Mouse (Mus musculus) kidney, embryonic 15.5 days (tissue): ENCODE results near the gene Spint1. TPM values are rescaled to one million over a fixed set of nuclear protein-coding genes. Genes with fewer than 3 reads are reported as not detected.
A peak's percentile ranks its signal among the peaks of the same experiment; 100 is the strongest.

Experiments
- ATAC-seq: fragments of 200-750 bp; cut with Nextera tagmentation; replicated peaks from 2 replicates; pipeline ENCODE4 v1.8.0; 2017; ENCODE audit warnings: moderate TSS enrichment; ENCODE audit not compliant: low FRiP score
- H3K27ac ChIP-seq: fragments of 300-500 bp; sonication (generic); 2 replicates; pipeline ENCODE4 v1.5.1; 2015; ENCODE audit warnings: mild to moderate bottlenecking, inconsistent platforms
- H3K27me3 ChIP-seq: fragments of 300-500 bp; sonication (generic); 2 replicates; pipeline ENCODE4 v1.6.1; 2015; ENCODE audit warnings: inconsistent platforms
- H3K36me3 ChIP-seq: fragments of 300-500 bp; sonication (generic); 2 replicates; pipeline ENCODE4 v1.6.1; 2015; ENCODE audit warnings: inconsistent platforms
- H3K4me1 ChIP-seq: fragments of 300-500 bp; sonication (generic); 2 replicates; pipeline ENCODE4 v1.6.1; 2015; ENCODE audit warnings: inconsistent platforms
- H3K4me2 ChIP-seq: fragments of 300-500 bp; sonication (generic); 2 replicates; pipeline ENCODE4 v1.6.1; 2015; ENCODE audit warnings: moderate library complexity, mild to moderate bottlenecking, inconsistent platforms
- H3K4me3 ChIP-seq: fragments of 300-500 bp; sonication (generic); replicated peaks from 2 replicates; pipeline ENCODE4 v1.5.1; 2015; ENCODE audit warnings: mild to moderate bottlenecking, inconsistent platforms
- H3K9ac ChIP-seq: fragments of 300-500 bp; sonication (generic); 2 replicates; pipeline ENCODE4 v1.6.1; 2015; ENCODE audit warnings: mild to moderate bottlenecking, inconsistent platforms
- H3K9me3 ChIP-seq: fragments of 300-500 bp; sonication (generic); replicated peaks from 2 replicates; pipeline ENCODE4 v1.6.1; 2016; ENCODE audit warnings: inconsistent platforms
- WGBS: fragments of 180-500 bp; shearing (Covaris S2); methylation state at CpG from one replicate; pipeline ENCODE4 v1.1.7; 2015; ENCODE audit warnings: mixed read lengths; 5-methylcytosine and 5-hydroxymethylcytosine counted together
- polyA plus RNA-seq: library from polyadenylated mRNA; unstranded; fragments of >200 nt; fragmentation: Nextera tagmentation; extraction: Ambion mirVana; gene quantifications from 2 replicates; pipeline ENCODE4 v1.2.1, GENCODE M21; 2015

Spint1 gene
- 34.3 and 34.7 TPM in 2 replicates for polyA plus RNA-seq

DNA sequence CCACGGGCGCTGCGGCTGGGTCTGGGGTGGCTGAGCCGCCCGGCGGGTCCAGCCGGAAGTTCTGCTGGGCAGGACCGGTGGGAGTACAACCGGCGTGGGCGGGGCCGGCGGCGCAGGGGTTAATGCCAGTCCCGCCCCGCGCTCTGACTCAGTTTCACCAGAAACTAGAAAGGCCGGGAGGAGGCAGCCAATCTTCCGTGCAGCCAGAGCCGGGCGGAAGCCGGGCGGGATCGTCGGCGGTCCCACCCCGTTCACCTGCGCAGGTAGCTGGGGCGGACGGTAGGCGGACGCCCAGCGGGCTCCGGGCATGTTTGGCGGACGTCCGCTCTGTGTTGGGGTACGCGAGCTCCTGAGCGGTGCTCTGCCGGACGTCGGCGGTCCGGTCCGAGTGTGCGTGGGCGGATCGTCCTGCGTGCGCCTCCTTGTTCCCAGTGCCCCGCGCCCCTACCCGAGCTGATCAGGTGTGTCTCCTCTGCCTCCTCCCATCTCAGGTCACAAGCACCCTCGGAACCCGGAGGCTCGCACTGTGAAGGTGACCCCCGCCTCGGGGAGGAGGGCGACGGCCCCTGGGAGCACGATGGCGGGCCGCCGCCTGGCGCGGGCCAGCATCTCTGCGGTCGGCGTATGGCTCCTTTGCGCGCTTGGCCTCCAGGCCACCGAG lies at the start of gene Spint1:
Gene Spint1 (plus strand): TSS at position 153 of the 661 bp plus-strand sequence.
- under 1% methylated on average over 73 of the region's 73 CpGs for WGBS

DNA sequence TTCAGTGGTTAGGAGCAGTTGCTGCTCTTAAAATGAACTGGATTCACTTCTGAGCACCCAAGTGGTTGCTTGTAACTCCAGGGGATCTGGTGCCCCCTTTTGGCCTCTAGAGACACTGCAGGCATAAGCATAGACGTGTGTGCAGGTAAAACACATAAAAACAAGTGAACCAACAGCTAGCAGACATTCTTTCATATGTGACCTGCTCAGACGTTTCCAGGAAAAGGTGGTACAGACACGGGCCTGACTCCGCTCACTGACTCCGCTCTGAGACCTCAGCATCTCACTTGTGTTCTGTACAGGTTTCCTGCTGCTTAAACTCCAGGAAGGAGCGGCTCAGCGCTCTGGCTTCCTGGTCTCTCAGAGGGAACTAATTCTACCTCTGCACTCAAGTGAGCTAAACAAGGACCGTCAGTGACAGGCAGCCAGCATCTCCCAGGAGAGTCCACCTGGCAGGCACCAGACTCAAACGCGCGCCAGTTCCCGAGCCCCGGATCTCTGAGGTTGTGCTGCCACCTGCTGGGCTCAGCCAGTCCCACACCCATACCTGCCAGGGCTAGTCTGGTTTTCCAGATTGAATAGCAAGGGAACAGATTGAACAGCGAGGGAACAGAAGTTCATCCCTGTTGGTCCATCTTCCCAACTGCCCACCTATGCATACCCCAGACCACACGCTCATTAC lies 48.0 kb upstream of the Spint1 start:
- Histone ChIP-seq H3K9me3 (no peaks in the 10 kb centered on the region), H3K9ac (no peak overlapping the region; the same call in 1 of the 2 replicates), H3K36me3 (peaks cover 17% of the 10 kb centered on the region), H3K4me3 (peak overlapping the region; percentile 39), H3K27ac (peak overlapping the region; percentile 34; the same call in 1 of the 2 replicates), H3K4me2 (peak overlapping the region; percentile 75), H3K4me1 (peaks cover 4% of the 10 kb centered on the region), H3K27me3 (no peaks in the 10 kb centered on the region)
- WGBS, result 7% methylated on average over 15 of the region's 15 CpGs
- peak; percentile 85 for ATAC-seq

More for the DNA sequence above, at the start of gene Spint1:
- H3K4me2 ChIP-seq, result peak within 1 kb of the TSS; percentile 93
- H3K27ac ChIP-seq, result peak within 1 kb of the TSS; percentile 82
- peaks cover 23% of the 10 kb centered on the region for H3K4me1 ChIP-seq
- peak within 1 kb of the TSS; percentile 48 for H3K9ac ChIP-seq
- H3K9me3 ChIP-seq, result no peaks in the 10 kb centered on the region
- ATAC-seq, result peak; percentile 73
- no peaks in the 10 kb centered on the region for H3K36me3 ChIP-seq
- peaks cover 50% of the 10 kb centered on the region for H3K27me3 ChIP-seq
- H3K4me3 ChIP-seq, result peak within 1 kb of the TSS; percentile 63

DNA sequence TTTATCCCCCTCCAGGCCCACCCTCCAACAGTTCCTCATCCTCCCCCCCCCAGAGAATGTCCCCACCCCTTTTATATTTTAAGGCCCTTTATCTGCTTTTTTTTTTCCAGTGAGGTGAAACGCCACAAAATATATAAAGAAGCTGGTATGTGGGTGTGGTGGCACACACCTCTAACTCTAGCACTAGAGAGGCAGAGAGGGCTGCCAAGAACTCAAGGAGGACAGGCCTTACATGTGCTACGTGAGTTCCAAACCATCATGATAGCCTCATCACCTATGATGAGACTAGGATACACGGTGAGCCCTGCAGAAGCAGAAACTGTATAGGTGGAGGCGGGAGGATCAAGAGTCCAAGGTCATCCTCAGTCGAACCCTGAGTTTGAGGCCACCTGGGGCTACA lies 46.2 kb upstream of the Spint1 start:
- WGBS, result 91% methylated on average over 5 of the region's 5 CpGs

GRCm38 (mm10) chr2:119194140-119194539 lies 43.0 kb upstream of the Spint1 start:
- peaks cover 22% of the 10 kb centered on the region for H3K4me1 ChIP-seq

More for the DNA sequence above, 46.2 kb upstream of the Spint1 start:
- Histone ChIP-seq H3K4me3 (no peak overlapping the region), H3K4me2 (no peak overlapping the region), H3K27ac (no peak overlapping the region), H3K4me1 (peaks cover 4% of the 10 kb centered on the region), H3K9ac (no peak overlapping the region), H3K27me3 (no peaks in the 10 kb centered on the region), H3K9me3 (no peaks in the 10 kb centered on the region), H3K36me3 (peaks cover 4% of the 10 kb centered on the region)
- ATAC-seq, result no peak

GRCm38 (mm10) chr2:119196316-119197108 lies 40.6 kb upstream of the Spint1 start:
- H3K9me3 ChIP-seq, result no peaks in the 10 kb centered on the region
- no peak overlapping the region for H3K4me2 ChIP-seq
- 0 out of 2 replicates have a peak overlapping the region, but pooled peaks have one; percentile 3 for H3K9ac ChIP-seq
- 22% methylated on average over 4 of the region's 4 CpGs for WGBS
- no peaks in the 10 kb centered on the region for H3K27me3 ChIP-seq
- no peaks in the 10 kb centered on the region for H3K36me3 ChIP-seq
- peak; percentile 56; the same call in 1 of the 2 replicates for ATAC-seq
- H3K27ac ChIP-seq, result peak overlapping the region; percentile 33
- peaks cover 21% of the 10 kb centered on the region for H3K4me1 ChIP-seq
- H3K4me3 ChIP-seq, result no peak overlapping the region

More at GRCm38 (mm10) chr2:119194140-119194539, 43.0 kb upstream of the Spint1 start:
- Histone ChIP-seq H3K4me3 (no peak overlapping the region), H3K9me3 (no peaks in the 10 kb centered on the region), H3K27me3 (no peaks in the 10 kb centered on the region), H3K27ac (no peak overlapping the region), H3K4me2 (no peak overlapping the region), H3K9ac (no peak overlapping the region), H3K36me3 (no peaks in the 10 kb centered on the region)
- no peak for ATAC-seq
- WGBS, result 79% methylated on average over 5 of the region's 5 CpGs

DNA sequence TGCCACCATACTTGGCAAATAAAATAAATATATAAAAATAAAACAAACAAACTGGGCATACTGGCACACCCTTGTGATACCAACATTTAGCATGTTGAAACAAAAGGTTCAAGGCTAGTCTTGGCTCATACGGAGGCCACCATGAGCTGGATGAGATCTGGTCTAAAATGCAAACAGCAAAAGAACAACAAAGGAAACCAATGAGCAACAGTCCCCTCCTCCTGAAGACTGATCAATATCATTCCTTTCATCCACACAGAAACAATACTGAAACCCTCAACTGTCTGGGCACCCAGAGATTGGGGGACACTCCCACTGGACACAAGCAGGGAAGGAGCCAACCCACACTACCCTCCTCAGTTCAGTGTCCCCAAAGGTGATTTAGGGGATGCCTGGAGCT lies 39.7 kb upstream of the Spint1 start:
- 81% methylated on average over 1 of the region's 1 CpGs for WGBS
- Histone ChIP-seq H3K27me3 (no peaks in the 10 kb centered on the region), H3K4me2 (no peak overlapping the region), H3K36me3 (no peaks in the 10 kb centered on the region), H3K27ac (no peak overlapping the region), H3K9ac (no peak overlapping the region), H3K4me1 (peaks cover 21% of the 10 kb centered on the region), H3K4me3 (no peak overlapping the region), H3K9me3 (no peaks in the 10 kb centered on the region)
- no peak for ATAC-seq

- Histone ChIP-seq H3K36me3 (no peaks in the 10 kb centered on the region), H3K27ac (no peak overlapping the region), H3K4me3 (no peak overlapping the region), H3K4me1 (peaks cover 27% of the 10 kb centered on the region), H3K9me3 (no peaks in the 10 kb centered on the region), H3K4me2 (no peak overlapping the region), H3K9ac (no peak overlapping the region), H3K27me3 (no peaks in the 10 kb centered on the region)
- ATAC-seq, result no peak
- WGBS, result 28% methylated on average over 1 of the region's 1 CpGs
These were observed 39.1 kb upstream of the Spint1 start for GRCm38 (mm10) chr2:119198049-119198448.

DNA sequence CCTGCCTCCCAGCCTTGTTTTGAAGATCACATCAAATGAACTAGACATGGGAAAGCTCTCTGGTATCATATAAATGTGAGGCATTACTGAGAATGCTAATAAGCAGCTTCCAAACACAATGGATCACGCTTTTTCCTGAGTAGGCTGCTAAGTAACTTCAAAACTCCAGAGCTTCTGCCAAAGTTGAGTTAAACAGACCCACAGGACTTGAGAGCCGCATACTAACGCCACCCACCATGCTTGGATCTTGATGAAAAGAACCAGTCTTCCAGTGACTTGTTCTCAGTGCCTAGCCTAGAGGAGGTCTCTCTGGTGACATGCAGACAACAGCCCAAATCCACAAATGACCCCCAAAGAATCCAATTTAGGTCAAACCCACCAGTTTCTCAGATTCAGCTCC lies 38.2 kb upstream of the Spint1 start:
- WGBS, result 61% methylated on average over 3 of the region's 3 CpGs
- H3K27me3 ChIP-seq, result no peaks in the 10 kb centered on the region
- H3K36me3 ChIP-seq, result no peaks in the 10 kb centered on the region

GRCm38 (mm10) chr2:119202914-119203453 lies 34.2 kb upstream of the Spint1 start:
- Histone ChIP-seq H3K9me3 (no peaks in the 10 kb centered on the region), H3K4me2 (no peak overlapping the region), H3K36me3 (no peaks in the 10 kb centered on the region), H3K9ac (no peak overlapping the region), H3K27ac (peak overlapping the region; percentile 48), H3K27me3 (no peaks in the 10 kb centered on the region), H3K4me1 (peaks cover 37% of the 10 kb centered on the region), H3K4me3 (no peak overlapping the region)
- WGBS, result 23% methylated on average over 5 of the region's 5 CpGs
- no peak for ATAC-seq

More for the DNA sequence above, 38.2 kb upstream of the Spint1 start:
- H3K9ac ChIP-seq, result no peak overlapping the region
- H3K4me1 ChIP-seq, result peaks cover 36% of the 10 kb centered on the region
- no peaks in the 10 kb centered on the region for H3K9me3 ChIP-seq
- no peak overlapping the region for H3K27ac ChIP-seq
- no peak overlapping the region for H3K4me2 ChIP-seq
- no peak overlapping the region for H3K4me3 ChIP-seq
- ATAC-seq, result no peak

GRCm38 (mm10) chr2:119203871-119204460 lies 33.2 kb upstream of the Spint1 start:
- peak overlapping the region; percentile 48; the same call in 1 of the 2 replicates for H3K27ac ChIP-seq
- H3K4me1 ChIP-seq, result peaks cover 30% of the 10 kb centered on the region
- no peak for ATAC-seq
- H3K4me2 ChIP-seq, result no peak overlapping the region
- H3K9ac ChIP-seq, result no peak overlapping the region
- H3K36me3 ChIP-seq, result no peaks in the 10 kb centered on the region
- no peaks in the 10 kb centered on the region for H3K9me3 ChIP-seq
- no peak overlapping the region for H3K4me3 ChIP-seq
- H3K27me3 ChIP-seq, result no peaks in the 10 kb centered on the region
- 42% methylated on average over 4 of the region's 4 CpGs for WGBS

DNA sequence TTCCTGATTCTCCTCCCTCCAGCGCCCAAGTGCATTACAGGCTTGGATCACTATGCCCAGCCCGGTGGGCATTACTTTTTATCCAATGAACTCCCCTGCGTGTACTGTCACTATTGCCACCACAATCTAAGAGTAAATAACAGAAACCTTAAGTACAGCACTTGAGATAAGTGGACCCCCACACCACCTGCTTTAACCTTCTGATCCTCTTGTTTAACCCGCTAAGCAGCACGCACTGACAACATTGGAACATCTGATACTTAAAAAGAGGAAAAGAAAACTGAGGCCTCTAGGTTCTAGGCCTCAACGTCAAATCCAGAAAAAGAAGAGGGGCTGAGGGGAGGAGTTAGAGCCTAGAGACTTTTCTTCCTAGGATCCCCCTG lies 29.2 kb upstream of the Spint1 start:
- peak overlapping the region; percentile 64 for H3K9ac ChIP-seq
- no peak for ATAC-seq
- 14% methylated on average over 6 of the region's 6 CpGs for WGBS
- no peaks in the 10 kb centered on the region for H3K9me3 ChIP-seq
- H3K4me3 ChIP-seq, result peak overlapping the region; percentile 65
- peaks cover 29% of the 10 kb centered on the region for H3K4me1 ChIP-seq
- H3K4me2 ChIP-seq, result peak overlapping the region; percentile 69
- peaks cover 26% of the 10 kb centered on the region for H3K36me3 ChIP-seq
- peak overlapping the region; percentile 93 for H3K27ac ChIP-seq
- no peaks in the 10 kb centered on the region for H3K27me3 ChIP-seq
